Mouse (Mus musculus): ENCODE data around the gene Fli1.

The Fli1 gene

DNA sequence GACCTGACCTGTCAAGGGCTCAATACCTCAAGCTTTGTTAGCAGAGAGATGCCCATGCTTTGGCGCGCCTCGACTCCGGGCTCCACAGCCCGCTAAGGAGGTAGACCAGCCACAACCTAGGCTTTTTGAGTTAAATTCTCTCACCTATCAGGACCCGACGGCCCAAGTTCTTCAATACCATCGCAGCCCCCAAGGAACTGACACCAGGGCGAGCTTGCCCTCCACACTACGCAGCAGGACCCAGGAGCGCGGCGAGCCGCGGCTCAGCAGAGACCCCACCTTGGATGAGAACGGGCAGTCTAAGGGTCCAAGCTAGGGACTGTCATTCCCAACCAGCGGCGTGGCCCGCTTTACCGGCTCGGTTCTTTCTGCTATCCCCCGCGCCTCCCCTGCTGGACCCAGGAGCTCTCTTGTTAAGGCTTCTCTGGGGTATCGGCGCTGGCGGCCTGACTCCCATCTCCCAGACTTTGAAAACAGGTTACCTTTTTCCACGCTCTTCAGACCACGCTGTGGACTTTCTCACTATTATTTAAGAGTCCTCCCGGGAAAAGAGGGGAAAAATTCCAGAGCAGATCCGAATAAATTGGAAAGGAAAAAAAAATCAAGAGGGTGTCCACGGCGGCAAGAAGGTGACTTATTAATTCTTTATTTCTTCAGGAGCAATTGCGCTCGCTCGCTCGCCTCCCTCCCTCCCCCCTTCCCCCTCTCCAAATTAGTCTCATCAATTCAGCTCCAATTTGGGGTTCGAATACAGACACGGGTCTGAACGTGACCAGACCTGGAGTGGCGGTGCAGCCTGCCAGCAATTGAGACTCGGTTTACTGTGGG lies at the start of gene Fli1:
Fli1 (minus strand) TSS at position 650 of the 828 bp plus-strand sequence.
- ATAC-seq (ENCODE audit: insufficient number of reproducible peaks, low FRiP score, low TSS enrichment) = no peak

DNA sequence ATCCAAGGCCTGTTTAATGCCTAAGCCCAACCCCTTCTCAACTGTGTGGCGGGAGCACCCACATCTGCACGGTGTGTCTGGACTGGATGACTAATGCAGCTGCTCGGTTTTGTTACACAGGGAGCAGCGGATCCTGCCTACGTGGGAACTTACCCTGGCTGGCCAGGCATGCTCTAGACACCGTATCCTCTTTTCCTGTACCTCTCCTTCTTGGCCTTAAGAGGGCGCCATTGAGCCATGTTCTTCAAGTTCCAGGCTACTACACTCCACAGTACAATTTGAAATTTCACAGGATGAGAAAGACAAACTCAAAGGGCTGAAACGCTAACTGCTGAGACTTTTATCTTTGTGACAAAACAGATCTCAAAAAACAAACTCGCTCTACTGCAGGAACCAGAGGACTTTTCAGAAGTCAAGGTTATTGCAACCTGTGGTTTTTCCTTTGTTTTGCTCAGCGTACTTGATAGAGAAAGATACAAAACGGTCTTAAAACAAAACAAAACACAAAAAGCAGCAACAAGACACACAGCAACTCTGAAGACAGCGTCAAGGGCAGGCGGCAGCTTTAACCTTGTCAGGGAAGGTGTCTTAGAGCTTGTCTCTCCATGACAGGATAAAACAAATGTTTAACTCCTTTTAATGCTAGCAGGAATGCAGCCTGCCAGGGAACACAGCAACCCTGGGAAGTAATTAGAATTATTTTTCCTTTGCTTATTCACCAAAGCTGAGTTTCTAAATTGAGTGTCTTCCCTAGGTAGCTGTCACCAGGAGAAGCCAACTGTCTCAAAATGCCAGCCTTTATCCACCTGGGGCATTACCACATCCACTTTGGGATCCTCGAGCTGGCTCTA lies 49.3 kb upstream of the Fli1 start:
- ATAC-seq (ENCODE audit: insufficient number of reproducible peaks, low FRiP score, low TSS enrichment) = peak; percentile 42; the same call in 1 of the 2 replicates

DNA sequence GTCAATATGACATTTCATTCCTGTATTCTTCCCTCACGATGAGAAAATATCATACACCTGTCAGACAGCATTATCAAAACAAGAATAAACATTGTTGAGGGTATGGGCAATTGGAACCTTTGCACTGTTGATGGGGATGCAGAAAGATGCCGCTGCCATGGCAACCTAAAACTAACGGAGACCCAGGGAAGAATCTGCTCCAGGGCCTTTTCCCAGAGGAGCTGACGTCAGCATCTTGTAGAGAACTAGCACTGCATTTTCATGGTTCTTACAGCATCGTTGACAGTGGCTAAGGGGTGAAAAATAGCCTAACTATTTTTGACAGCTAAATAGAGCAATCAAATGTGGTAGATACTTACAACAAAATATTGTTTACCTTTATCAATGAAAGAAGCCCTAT lies 47.9 kb upstream of the Fli1 start:
- ATAC-seq (ENCODE audit: insufficient number of reproducible peaks, low FRiP score, low TSS enrichment) = no peak

DNA sequence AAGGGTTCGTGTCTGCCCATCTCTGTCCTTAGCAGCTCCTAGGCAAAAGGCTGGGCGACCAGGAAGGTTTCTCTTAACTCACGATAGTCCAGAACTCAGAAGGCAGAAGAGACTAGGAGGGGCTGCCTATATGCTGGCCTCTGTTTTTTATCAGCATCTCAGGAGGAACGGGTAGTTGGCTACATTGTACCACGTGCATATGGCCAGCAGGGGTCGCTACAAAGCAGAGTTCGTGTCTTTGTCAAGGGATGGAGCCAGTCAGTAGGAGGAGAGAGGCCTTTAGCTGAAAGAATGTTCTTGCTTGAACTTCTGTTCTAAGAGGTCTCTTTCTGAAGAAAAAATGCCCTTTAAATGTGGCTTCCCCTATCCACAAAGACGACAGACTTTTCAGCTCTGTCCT lies 47.2 kb upstream of the Fli1 start:
- no peak; the same call in 1 of the 2 replicates for ATAC-seq (ENCODE audit: insufficient number of reproducible peaks, low FRiP score, low TSS enrichment)

DNA sequence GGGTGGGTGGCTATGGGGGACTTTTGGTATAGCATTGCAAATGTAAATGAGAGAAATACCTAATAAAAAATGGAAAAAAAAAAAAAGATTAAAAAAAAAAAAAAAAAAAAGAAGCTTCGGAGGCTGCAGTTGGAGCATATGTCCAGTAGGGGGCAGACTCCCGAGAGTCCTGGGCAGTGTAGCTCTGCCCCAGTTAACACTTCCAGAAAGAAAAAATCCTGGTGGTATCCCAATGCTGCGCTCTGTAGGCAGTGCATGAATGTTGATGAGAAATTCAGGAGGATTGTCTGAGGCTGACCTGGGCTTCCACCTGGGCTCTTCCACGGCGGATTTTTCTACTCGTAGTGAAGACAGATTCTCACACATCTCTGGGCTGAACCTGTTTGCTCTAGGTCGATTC lies 42.7 kb upstream of the Fli1 start:
- no peak for ATAC-seq (ENCODE audit: insufficient number of reproducible peaks, low FRiP score, low TSS enrichment)

DNA sequence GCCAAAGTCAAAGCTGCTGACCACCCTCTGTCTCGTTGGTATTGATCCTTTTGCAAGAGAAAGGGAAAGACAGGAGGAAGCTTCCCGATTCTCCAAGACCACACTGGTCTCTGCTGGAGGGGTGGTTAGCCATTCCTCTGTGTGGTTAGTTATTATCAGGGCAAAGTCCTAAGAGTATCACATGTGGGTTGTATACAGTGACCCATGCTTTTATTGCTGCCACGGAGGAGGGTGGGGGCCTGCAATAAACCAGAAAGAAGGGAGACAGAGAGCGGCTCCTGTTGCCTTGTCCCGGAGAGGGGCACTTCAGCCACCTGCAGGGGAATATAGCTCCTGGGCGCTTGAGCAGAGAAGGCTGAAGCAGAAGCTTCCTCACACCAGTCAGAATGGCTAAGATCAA lies 41.2 kb upstream of the Fli1 start:
- ATAC-seq (ENCODE audit: insufficient number of reproducible peaks, low FRiP score, low TSS enrichment) = no peak

DNA sequence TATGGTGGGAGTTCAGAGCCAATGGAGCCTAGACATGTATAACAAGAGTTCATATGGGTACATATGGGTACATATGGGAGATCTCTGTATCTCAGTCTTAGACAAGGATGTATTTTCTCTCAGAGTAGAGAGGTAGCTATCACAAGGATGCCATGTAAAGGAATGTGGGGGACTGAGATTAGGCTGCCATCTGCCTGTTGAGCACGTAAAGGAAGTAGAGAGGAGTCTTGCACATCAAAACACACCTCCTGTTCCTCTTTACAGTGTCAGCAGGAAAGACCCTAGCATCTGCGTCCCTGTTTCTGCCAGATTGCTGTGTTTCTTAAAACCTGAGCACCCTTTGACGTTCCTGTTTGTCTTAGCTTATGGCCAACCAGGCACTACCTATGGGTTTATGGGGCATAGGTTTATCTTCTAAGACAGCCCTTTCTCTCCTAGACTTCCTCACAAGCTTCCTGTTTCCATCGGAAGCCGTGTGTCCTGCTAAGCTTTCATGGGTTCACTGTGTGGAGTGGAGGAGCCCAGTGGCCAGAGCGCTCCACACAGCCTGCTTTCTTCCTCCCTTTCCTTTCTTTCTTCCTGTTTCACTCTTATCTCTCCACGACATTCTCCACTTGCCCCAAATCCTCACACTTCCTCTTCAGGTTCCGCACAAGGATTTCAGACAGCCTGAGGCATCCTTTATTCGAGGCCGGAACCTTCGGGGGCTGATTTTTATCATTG lies 39.4 kb upstream of the Fli1 start:
- ATAC-seq (ENCODE audit: insufficient number of reproducible peaks, low FRiP score, low TSS enrichment) = no peak

DNA sequence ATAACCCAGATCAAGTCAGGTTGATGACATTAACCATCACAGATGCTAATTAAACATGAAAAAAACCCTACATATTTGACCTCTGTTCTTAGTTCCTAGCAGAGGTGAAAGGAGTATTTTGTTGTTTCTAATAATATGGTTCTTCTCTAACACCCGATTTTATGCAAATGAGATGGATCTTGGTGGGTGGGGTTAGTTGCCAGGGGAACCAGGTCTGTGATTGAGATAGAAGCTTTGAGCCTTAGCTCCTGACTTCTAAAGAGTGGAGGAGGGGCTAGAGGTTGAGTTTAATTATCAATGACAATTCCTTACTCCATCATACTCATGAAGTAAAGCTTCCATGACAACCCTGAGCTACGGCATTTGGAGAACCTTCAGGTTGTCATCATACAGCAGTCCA lies 35.8 kb upstream of the Fli1 start:
- no peak for ATAC-seq (ENCODE audit: insufficient number of reproducible peaks, low FRiP score, low TSS enrichment)

DNA sequence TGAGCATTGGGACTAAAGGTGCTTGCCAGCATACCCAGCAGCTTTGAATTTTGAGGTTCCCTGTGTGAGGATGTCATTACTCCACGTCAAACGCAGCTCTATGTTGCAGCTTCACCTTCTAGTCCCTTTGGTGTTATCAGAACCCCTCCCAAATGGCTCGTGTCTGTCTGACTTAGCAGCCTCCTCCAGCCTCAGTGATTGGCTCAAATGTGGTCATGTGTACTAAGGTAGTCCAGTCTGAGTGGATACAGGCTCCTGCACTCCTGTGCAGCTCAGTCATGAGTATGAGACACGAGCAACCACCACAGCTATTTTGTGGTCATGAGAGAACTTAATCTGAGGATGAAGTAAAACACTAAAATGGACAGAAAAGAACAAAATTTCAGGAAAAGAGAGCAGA lies 31.0 kb upstream of the Fli1 start:
- no peak for ATAC-seq (ENCODE audit: insufficient number of reproducible peaks, low FRiP score, low TSS enrichment)

DNA sequence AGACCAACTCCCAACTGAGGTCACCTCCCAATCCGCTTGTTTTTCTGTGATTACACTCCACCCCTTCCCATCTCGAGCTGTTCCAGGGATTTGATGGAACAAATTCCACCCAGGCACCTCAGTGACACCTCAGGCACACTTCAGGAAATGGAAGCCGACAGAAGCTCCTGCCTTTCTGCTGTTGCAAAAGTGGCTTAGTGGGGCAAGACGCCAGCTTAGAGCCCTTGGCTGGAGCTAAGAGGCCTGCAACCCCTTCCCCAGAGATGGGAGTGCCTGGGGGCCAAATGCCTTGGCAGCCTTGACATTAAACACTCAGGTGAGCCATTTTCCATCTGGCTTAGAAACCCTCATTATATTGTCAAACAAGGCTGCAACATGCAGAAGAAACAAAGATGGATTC lies 29.0 kb upstream of the Fli1 start:
- ATAC-seq (ENCODE audit: insufficient number of reproducible peaks, low FRiP score, low TSS enrichment) = no peak

DNA sequence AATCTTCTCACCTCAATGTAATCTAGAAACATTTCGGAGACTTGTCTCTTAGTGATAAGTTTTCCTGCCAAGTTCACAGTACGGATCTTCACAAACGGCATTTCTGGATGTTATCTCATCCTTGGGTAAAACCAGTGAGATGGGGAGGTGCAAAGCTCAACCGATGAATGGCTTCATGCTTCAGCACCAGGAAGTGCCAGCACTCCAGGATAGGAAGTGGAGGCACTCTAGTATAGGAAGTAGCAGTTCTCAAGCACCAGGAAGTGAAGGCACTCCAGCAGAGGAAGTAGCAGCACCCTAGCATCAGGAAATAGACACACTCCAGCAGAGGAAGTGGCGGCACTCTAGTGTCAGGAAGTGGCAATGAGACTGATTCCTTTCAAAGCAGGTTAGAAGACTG lies 27.9 kb upstream of the Fli1 start:
- no peak for ATAC-seq (ENCODE audit: insufficient number of reproducible peaks, low FRiP score, low TSS enrichment)

DNA sequence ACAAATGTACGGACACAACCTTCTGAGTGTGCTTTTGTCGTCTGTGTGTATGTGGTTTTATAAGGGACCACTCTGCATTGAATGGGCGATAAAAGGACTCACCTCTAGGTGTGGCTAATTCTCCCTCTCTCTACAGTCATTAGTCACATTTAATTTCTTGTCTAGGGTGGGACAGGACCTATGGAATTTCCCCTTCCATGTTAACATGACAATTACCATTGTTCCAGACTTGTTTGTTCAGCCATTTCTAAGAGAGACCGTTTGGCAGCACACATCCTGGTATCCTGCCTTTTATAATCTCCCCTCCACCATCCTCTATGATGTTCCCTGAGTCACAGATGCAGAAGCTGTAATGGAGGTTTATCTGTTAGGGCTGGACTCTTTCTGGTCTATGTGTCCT lies 26.6 kb upstream of the Fli1 start:
- ATAC-seq (ENCODE audit: insufficient number of reproducible peaks, low FRiP score, low TSS enrichment) = no peak

DNA sequence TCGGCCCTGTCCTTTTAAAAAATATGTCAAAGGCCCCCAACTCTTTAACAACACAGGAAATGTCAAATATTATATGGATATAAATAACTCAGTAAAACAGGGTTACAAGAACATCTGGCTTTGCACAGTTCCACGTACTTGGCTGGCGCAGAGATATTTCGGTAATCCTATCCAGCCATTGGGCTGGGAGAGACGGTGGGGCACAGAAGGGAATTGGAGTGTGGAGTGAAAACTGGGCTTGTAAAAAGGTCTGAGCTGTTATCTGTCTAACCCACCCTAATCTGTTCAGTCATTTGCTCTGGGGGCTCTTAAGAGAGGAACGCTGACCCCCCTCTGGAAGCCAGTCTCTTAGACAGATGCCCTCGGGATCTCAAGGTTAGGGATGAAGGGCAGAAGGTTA lies 24.9 kb upstream of the Fli1 start:
- ATAC-seq (ENCODE audit: insufficient number of reproducible peaks, low FRiP score, low TSS enrichment) = no peak

DNA sequence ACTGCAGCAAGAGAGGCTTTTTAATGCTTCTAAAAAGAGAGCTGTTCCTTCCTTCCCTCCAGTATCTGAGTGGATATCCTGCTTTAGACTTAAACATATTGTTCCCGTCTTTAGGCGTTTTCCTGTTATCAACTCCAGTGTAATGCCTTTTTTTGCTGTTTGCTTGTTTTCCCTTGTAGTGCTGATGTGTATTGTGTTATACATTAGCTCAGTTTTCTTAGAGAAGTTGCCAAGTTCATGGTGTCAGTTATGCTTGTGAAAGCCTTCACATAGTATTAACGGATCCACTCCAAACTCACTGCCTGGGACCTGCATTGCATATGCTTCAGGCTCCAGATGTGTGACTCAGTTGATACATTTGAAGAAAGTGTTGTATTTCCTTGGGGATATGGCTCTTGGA lies 22.6 kb upstream of the Fli1 start:
- no peak for ATAC-seq (ENCODE audit: insufficient number of reproducible peaks, low FRiP score, low TSS enrichment)

DNA sequence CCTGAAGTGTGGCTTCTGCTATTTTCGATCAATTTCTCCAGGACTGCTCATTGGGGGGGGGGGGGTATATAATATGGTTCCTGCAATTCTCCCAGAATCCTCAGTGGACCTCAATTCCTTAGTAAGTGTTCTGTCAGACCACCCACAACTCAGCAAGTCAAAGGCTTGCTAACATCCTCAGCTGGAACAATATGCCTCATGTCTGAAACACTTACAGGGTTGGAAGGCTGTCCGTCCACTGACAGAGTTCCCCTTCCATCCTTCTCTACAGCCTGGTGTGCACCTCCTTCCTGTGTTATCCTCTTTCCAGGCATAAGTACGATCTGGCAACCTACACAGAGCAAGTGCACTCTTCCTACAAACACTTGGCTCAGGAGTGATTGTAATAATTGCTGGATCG lies 20.2 kb upstream of the Fli1 start:
- ATAC-seq (ENCODE audit: insufficient number of reproducible peaks, low FRiP score, low TSS enrichment) = no peak

DNA sequence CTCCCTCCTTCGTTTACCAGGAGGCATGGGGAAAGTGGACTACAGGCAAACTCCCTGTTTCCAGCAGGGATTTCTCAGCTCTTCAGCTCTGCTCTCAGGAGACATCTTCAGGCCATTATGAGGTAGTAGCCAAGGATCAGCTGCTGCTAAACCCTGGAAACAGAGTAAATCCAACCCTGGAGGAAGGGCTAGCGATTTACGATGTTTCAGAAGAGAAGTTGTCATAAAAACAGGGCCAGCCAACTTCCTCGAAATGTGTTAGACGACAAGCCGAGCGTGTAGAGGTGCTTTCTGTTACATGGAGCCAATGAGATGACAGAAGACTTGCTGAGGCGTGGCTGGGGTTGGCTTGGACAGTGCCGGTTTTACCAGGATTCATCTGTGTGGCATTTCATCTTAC lies 19.7 kb upstream of the Fli1 start:
- ATAC-seq (ENCODE audit: insufficient number of reproducible peaks, low FRiP score, low TSS enrichment) = no peak

DNA sequence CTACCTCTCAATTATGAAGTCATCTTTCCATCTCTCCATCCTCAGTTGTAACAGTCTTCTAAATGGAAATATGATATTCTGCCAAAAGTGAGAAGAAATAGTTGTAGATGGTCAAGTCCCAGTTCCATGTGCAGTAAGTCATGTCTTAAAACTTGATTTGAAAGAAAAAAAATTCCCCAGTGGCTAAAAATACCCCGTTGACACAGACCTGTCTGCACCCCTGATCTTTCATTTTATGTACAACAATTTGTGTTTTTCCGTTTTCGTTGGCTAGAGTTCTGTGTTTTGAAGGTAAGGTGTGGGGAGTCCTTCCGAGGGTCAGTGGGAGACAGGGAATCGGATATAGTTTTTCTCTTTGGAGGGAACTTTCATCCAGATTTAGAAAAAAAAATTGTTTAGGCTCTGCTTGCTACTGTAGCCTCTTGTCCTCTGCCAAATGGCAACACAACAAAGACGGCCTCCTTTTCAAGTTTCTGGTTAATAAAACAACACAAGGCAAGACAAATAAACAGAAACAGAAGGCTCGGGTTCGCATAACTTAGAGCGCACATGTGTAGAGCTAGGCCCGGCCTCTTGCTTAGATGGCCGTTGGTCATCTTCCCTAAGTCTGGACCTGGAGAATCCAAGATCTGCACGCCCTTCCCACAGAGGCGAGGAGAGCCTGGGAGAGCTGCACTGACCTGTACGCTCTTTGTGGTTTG lies 18.7 kb upstream of the Fli1 start:
- no peak for ATAC-seq (ENCODE audit: insufficient number of reproducible peaks, low FRiP score, low TSS enrichment)

DNA sequence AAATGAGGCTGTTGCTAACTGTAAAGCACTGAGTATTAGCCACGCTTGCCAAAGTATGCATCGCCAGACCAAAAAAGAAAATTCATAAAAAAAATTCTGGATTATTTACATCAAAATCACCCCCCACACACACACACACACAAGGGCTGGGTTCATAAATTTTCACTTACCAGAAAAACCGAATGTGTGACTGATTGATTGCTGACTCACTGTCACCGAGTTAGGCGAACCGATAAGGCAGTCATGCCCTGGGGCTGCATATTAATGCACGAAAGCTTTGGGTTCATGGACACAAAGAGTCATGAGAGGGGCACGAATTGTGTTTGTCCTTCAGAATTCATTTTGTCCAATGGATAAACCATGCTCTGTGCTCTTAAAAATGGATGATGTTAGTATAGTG lies 17.2 kb upstream of the Fli1 start:
- ATAC-seq (ENCODE audit: insufficient number of reproducible peaks, low FRiP score, low TSS enrichment) = no peak

DNA sequence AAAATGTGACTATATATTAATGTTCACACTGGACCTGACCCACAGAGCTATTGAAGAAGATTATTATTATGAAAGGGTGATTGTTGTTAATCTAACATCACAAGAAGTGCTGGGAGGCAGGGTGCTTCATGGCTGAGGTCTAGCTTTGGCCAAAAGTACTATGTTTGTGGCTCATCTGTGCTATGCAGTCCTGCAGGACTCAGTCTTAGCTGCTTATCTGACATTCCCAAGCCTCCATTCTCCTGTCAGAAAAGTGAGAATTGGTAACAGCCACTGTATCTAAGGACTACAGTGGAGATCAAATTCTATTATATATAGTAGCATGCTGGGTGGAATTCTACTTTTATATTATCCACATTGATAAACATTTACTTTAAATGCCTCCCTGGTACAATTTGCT lies 16.8 kb upstream of the Fli1 start:
- ATAC-seq (ENCODE audit: insufficient number of reproducible peaks, low FRiP score, low TSS enrichment) = no peak

DNA sequence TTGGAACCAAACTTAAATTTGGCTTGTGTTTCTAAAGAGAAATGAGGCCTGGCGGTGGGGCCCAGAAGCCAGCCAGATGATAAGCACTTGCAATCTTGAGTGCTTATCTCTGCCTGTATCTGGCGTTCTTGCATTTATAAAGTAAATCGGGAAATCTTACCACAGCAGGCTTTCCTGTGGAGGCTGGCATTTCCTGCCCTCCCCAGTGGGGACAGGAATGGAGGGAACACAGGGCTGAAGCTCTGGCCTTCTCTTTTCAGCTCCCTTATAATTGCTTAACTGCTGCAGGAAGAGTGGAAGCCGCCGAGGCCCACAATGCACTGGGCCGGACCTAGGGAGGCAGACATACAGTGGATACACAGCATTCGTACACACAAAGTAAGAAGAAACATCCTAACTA lies 13.7 kb upstream of the Fli1 start:
- ATAC-seq (ENCODE audit: insufficient number of reproducible peaks, low FRiP score, low TSS enrichment) = no peak

Measured in cerebellum, adult (tissue).